Mouse (Mus musculus) megakaryocyte, embryonic 14.5 days (primary cell): ENCODE results near the gene Snx20.

Source experiments
- FLI1 ChIP-seq: IDR thresholded peaks from 2 replicates; pipeline ENCODE4 v1.6.1; 2012; ENCODE audit warnings: low read length, inconsistent platforms, mixed read lengths
- GATA1 ChIP-seq: IDR thresholded peaks from 3 replicates; pipeline ENCODE4 v1.6.1; 2012; ENCODE audit warnings: mixed read lengths, low read length, inconsistent platforms, borderline replicate concordance

GRCm38 (mm10) chr8:88614981-88615380 lies 20.9 kb downstream of the Snx20 start:
- TF ChIP-seq GATA1 (no peak), FLI1 (no peak)
